Comparison of ENCODE assay signal across 1 mouse cellular context in the genomic region with DNA sequence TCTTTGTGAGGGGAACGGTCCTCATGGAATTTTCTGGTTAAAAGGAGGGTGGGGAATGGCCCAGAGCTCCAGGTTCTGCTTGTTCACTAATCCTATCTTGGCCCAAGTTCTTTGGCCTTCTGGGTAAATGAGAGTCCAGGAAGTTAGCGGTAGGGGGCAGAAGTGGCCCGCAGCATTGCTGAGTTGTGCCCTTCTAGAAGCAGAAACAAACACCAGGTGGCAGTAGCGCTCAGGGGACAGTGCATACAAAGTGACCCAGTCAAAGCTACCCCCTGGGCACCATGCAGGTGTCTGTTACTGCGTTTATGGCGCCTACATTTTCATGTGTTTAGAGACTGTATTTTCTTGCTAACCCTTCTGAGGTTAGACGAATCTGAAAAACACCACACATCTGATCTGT.
TF ChIP-seq lines count a peak whose summit lies in the region.

No protein-coding gene starts in this region.

TF ChIP-seq in C2C12, 6 proteins besides CTCF, POLR2A, EP300 and RAD21 (continued from another document):
- no peak for TF ChIP-seq MAX (IDR thresholded peaks at IDR 0.05)
